Mouse (Mus musculus) stomach, embryonic 15.5 days (tissue): ENCODE measurements around the gene Slc25a1. TPM values are rescaled to one million over a fixed set of nuclear protein-coding genes. Genes with fewer than 3 reads are reported as not detected.

Experiments used
- ATAC-seq: fragments of 200-750 bp; cut with Nextera tagmentation; 2 replicates; pipeline ENCODE4 v1.8.0; 2017; ENCODE audit warnings: low read depth, moderate number of reproducible peaks, moderate TSS enrichment; ENCODE audit not compliant: insufficient read depth, low FRiP score
- H3K27ac ChIP-seq: fragments of 300-500 bp; sonication (generic); 2 replicates; pipeline ENCODE4 v1.5.1; 2015; ENCODE audit warnings: mild to moderate bottlenecking, inconsistent platforms
- H3K27me3 ChIP-seq: fragments of 300-500 bp; sonication (generic); replicated peaks from 2 replicates; pipeline ENCODE4 v1.6.1; 2015; ENCODE audit warnings: inconsistent platforms
- H3K36me3 ChIP-seq: fragments of 300-500 bp; sonication (generic); 2 replicates; pipeline ENCODE4 v1.6.1; 2015; ENCODE audit warnings: inconsistent platforms
- H3K4me1 ChIP-seq: fragments of 300-500 bp; sonication (generic); 2 replicates; pipeline ENCODE4 v1.6.1; 2015; ENCODE audit warnings: inconsistent platforms
- H3K4me2 ChIP-seq: fragments of 300-500 bp; sonication (generic); 2 replicates; pipeline ENCODE4 v1.6.1; 2015; ENCODE audit warnings: mild to moderate bottlenecking, inconsistent platforms
- H3K4me3 ChIP-seq: fragments of 300-500 bp; sonication (generic); replicated peaks from 2 replicates; pipeline ENCODE4 v1.5.1; 2015; ENCODE audit warnings: inconsistent platforms
- H3K9ac ChIP-seq: fragments of 300-500 bp; sonication (generic); 2 replicates; pipeline ENCODE4 v1.6.1; 2015; ENCODE audit warnings: inconsistent platforms
- H3K9me3 ChIP-seq: fragments of 300-500 bp; sonication (generic); 2 replicates; pipeline ENCODE4 v1.6.1; 2016; ENCODE audit warnings: inconsistent platforms
- WGBS: fragments of 180-500 bp; shearing (Covaris S2); methylation state at CpG from one replicate; pipeline ENCODE4 v1.1.7; 2015; 5-methylcytosine and 5-hydroxymethylcytosine counted together
- polyA plus RNA-seq: library from polyadenylated mRNA; unstranded; fragments of >200 nt; fragmentation: Nextera tagmentation; extraction: Ambion mirVana; gene quantifications from 2 replicates; pipeline ENCODE4 v1.2.1, GENCODE M21; 2015

The Slc25a1 gene
- polyA plus RNA-seq, 1 experiment from 2014 or later = 124 TPM

GRCm38 (mm10) chr16:17920586-17920985, 7.4 kb downstream of the Slc25a1 start:
- Histone ChIP-seq H3K4me1 (peaks cover 21% of the 10 kb centered on the region), H3K36me3 (peaks cover 2% of the 10 kb centered on the region; the same call in 1 of the 2 replicates), H3K9me3 (no peaks in the 10 kb centered on the region), H3K27ac (no peak overlapping the region), H3K27me3 (peaks cover 34% of the 10 kb centered on the region), H3K4me3 (0 out of 2 replicates have a peak overlapping the region, but pooled peaks have one; percentile 2), H3K9ac (peak overlapping the region; percentile 34; the same call in 1 of the 2 replicates), H3K4me2 (peak overlapping the region; percentile 81)
- 15% methylated on average over 20 of the region's 20 CpGs for WGBS
- ATAC-seq = no peak

DNA sequence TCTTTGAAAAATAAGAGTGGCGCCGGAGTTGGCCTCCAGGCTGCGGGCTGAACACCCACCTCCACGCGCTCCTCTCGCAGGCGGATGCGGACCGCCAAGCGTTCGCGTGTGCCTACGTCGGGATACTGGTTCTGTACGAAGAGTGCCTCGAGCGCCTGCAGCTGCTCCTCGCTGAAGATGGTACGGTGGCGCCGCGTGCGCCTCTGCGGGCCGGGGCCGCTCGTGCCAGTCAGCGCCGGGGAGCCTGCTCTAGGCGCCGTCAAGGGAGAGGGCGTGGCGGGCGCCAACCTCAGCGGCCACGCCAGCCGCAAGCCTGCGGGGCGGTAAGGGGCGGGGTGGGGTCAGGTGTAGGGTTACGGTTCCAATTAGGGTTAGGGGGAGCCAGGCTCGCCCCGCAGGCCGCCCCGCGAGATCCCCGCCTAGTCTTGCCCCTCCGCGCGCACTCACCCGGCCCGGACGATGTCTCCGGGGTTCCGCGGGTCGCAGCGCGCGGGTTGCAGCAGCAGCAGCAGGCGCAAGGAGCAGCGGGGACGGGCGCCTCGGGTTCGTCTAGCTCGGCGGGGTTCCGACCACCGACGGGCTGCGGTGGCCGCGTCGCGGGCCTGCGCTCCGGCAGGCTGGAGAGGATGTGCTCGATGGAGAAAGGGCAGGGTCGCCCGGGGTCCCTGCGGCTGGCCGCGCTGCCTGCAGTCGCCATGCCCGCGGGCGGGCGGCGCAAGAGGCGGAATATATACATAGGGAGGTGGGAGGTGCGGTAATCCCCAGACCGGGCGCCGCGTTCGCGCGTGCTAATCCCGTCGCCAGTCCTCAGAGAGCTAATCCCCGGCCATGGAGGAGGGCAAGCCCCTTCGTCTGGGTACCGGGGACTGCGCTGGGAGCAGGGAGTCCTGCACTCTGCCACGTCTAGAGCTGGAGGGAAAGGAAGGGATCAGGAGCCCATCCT, 13.4 kb downstream of the Slc25a1 start, which contains the start of gene Gsc2:
Gene Gsc2 (minus strand): TSS at position 753 of the 943 bp plus-strand sequence.
- peak within 1 kb of the TSS; percentile 41 for H3K4me3 ChIP-seq
- under 1% methylated on average over 105 of the region's 106 CpGs for WGBS
- no peak for ATAC-seq
- no peaks in the 10 kb centered on the region for H3K36me3 ChIP-seq
- no peaks in the 10 kb centered on the region for H3K9me3 ChIP-seq
- peaks cover 22% of the 10 kb centered on the region for H3K4me1 ChIP-seq
- H3K9ac ChIP-seq = no peak within 1 kb of the TSS
- H3K27ac ChIP-seq = no peak within 1 kb of the TSS
- peaks cover 63% of the 10 kb centered on the region for H3K27me3 ChIP-seq
- peak within 1 kb of the TSS; percentile 76 for H3K4me2 ChIP-seq

- Histone ChIP-seq H3K36me3 (peaks cover 30% of the 10 kb centered on the region), H3K27ac (peak within 1 kb of the TSS; percentile 68; the same call in 1 of the 2 replicates), H3K9me3 (no peaks in the 10 kb centered on the region), H3K9ac (peak within 1 kb of the TSS; percentile 51), H3K4me2 (peak within 1 kb of the TSS; percentile 83), H3K4me3 (peak within 1 kb of the TSS; percentile 71), H3K4me1 (peaks cover 22% of the 10 kb centered on the region), H3K27me3 (peaks cover 45% of the 10 kb centered on the region)
- peak; percentile 94 for ATAC-seq
- WGBS = 0% methylated on average over 35 of the region's 35 CpGs
These were observed 16.9 kb downstream of the Slc25a1 start, which contains the start of gene Ess2 for GRCm38 (mm10) chr16:17911052-17911595. Ess2 (minus strand) TSS chr16:17911348.

DNA sequence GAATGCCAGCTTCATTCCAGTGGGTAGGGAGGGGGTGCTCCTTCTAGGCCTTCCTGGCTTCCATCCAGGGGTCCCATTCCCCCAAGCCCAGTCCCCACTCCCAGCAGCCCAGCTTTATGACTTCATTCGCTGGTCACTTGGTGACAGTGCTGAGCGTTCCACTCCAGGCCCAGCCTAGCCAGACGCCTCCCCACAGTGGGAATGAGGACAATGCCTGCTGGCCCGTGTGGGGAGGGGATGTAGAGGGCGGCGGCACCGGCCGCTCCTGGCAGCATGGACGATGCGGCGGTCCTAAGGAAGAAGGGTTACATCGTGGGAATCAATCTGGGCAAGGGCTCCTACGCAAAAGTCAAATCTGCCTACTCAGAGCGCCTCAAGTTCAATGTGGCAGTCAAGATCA, 29.6 kb downstream of the Slc25a1 start, which contains the start of the genes Dgcr2 and Tssk2:
Gene Dgcr2 (minus strand): TSS at position 101 of the 400 bp plus-strand sequence.
Gene Tssk2 (plus strand): TSS at position 176 of the 400 bp plus-strand sequence.
- Histone ChIP-seq H3K9me3 (no peaks in the 10 kb centered on the region), H3K4me1 (no peaks in the 10 kb centered on the region), H3K4me3 (no peak within 1 kb of the TSS), H3K27ac (no peak within 1 kb of the TSS), H3K4me2 (no peak within 1 kb of the TSS), H3K9ac (no peak within 1 kb of the TSS), H3K27me3 (no peaks in the 10 kb centered on the region), H3K36me3 (peaks cover 42% of the 10 kb centered on the region)
- WGBS = 88% methylated on average over 14 of the region's 14 CpGs
- ATAC-seq = no peak

DNA sequence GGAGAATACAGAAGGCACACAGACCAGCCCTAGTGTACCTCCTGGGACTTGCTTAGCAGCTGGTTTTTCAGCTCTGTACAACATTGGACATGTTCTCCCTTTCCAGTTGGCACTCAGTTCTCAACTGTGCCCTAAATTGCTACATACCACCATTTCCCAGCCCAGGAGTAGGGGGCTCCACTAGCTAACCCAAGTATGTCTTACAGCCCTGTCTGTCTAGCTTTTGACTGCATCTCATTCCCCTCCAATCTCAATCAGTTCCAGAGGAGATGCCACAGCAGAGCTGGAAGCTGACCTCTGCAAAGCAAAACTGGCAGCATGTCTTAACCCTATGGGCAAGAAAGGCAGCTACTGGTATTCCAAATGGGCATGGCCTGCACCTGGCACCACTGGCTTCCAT, 31.9 kb downstream of the Slc25a1 start:
- Histone ChIP-seq H3K4me3 (no peak overlapping the region), H3K36me3 (peaks cover 19% of the 10 kb centered on the region), H3K4me1 (0 out of 2 replicates have a peak, but pooled peaks cover 6% of the 10 kb centered on the region), H3K9ac (no peak overlapping the region), H3K4me2 (no peak overlapping the region), H3K27me3 (no peaks in the 10 kb centered on the region), H3K27ac (no peak overlapping the region), H3K9me3 (no peaks in the 10 kb centered on the region)
- ATAC-seq = no peak

- WGBS = 76% methylated on average over 2 of the region's 2 CpGs
- no peak within 1 kb of the TSS for H3K27ac ChIP-seq
These were observed 34.1 kb downstream of the Slc25a1 start, which contains the start of gene Tssk1 for GRCm38 (mm10) chr16:17893923-17894322. Tssk1 (plus strand) TSS chr16:17894223.

GRCm38 (mm10) chr16:17892606-17893005, 35.4 kb downstream of the Slc25a1 start:
- Histone ChIP-seq H3K4me2 (no peak overlapping the region), H3K9me3 (no peaks in the 10 kb centered on the region), H3K4me1 (peaks cover 15% of the 10 kb centered on the region), H3K4me3 (no peak overlapping the region), H3K27me3 (no peaks in the 10 kb centered on the region), H3K9ac (no peak overlapping the region), H3K36me3 (no peaks in the 10 kb centered on the region), H3K27ac (peak overlapping the region; percentile 97; the same call in 1 of the 2 replicates)
- ATAC-seq = no peak
- WGBS = 45% methylated on average over 3 of the region's 3 CpGs

More at GRCm38 (mm10) chr16:17893923-17894322, 34.1 kb downstream of the Slc25a1 start, which contains the start of gene Tssk1:
- H3K27me3 ChIP-seq = no peaks in the 10 kb centered on the region
- no peak for ATAC-seq
- H3K4me2 ChIP-seq = no peak within 1 kb of the TSS
- H3K9me3 ChIP-seq = no peaks in the 10 kb centered on the region
- no peak within 1 kb of the TSS for H3K4me3 ChIP-seq
- peaks cover 5% of the 10 kb centered on the region; the same call in 1 of the 2 replicates for H3K36me3 ChIP-seq
- no peak within 1 kb of the TSS for H3K9ac ChIP-seq
- peaks cover 15% of the 10 kb centered on the region for H3K4me1 ChIP-seq

DNA sequence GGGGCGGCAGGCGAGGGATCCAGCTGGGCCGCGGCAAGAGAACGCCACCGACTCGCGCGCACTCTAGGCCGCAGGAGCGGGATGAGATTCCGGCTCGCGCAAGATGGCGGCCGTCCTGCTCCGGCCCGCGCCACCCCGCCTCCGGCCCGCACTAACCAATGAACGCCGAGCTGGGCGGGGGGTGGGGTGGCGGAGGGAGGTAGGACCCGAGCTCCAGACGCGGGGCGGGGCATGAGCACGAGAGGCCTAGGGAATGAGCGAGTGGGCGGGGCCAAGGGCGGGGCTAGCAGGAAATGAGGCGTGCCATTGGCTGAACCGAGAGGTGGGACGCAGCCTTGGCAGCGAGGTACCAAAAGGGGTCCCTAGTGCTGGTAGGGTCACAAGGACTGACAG, 36.5 kb downstream of the Slc25a1 start, which contains the start of gene Gm20518:
Gene Gm20518 (minus strand): TSS at position 105 of the 393 bp plus-strand sequence.
- H3K4me2 ChIP-seq = peak within 1 kb of the TSS; percentile 83
- no peaks in the 10 kb centered on the region for H3K27me3 ChIP-seq
- H3K27ac ChIP-seq = peak within 1 kb of the TSS; percentile 97
- 1% methylated on average over 38 of the region's 38 CpGs for WGBS
- peak within 1 kb of the TSS; percentile 98 for H3K9ac ChIP-seq
- H3K4me3 ChIP-seq = peak within 1 kb of the TSS; percentile 99
- H3K4me1 ChIP-seq = peaks cover 15% of the 10 kb centered on the region
- H3K36me3 ChIP-seq = no peaks in the 10 kb centered on the region
- H3K9me3 ChIP-seq = no peaks in the 10 kb centered on the region
- ATAC-seq = peak; percentile 97

DNA sequence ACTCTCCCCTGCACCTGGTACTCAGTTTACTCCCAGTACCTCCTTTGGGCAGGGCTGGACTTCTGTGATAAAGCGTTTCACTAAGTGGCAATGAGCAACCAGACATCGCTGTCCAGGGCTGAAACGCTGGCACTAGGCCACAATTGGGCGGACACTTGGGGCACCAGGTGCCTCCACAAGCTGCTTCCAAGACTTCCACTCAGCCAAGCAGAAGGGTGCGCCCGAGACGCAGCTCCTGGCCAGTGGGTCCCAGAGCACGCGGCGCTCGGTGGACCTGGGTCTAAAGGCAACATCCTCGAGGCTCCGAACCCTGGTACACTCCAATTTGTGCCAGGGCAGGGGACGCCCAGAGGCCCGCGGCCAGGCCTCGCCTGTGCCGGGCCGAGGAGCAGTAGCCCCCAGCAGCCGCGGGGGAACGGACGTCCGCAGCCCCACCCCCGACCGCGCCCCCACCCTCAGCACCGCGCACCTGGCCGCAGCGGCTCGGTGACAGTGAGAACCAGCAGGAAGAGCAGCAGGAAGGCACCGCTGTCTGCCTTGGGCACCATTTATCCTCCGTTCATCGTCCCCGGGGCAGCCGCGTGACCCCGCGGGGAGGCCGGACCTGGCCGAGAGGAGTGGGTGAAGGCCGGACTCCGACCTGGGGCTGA, 37.0 kb downstream of the Slc25a1 start:
- Histone ChIP-seq H3K4me1 (peaks cover 15% of the 10 kb centered on the region), H3K4me2 (peak overlapping the region; percentile 83), H3K36me3 (no peaks in the 10 kb centered on the region), H3K27ac (peak overlapping the region; percentile 97), H3K27me3 (no peaks in the 10 kb centered on the region), H3K4me3 (peak overlapping the region; percentile 99), H3K9ac (peak overlapping the region; percentile 98), H3K9me3 (no peaks in the 10 kb centered on the region)
- ATAC-seq = peak; percentile 64
- WGBS = under 1% methylated on average over 44 of the region's 44 CpGs

GRCm38 (mm10) chr16:17890342-17890727, 37.7 kb downstream of the Slc25a1 start:
- H3K36me3 ChIP-seq = no peaks in the 10 kb centered on the region
- H3K9ac ChIP-seq = peak overlapping the region; percentile 98; the same call in 1 of the 2 replicates
- peaks cover 15% of the 10 kb centered on the region for H3K4me1 ChIP-seq
- H3K9me3 ChIP-seq = no peaks in the 10 kb centered on the region
- peak overlapping the region; percentile 99 for H3K4me3 ChIP-seq
- peak overlapping the region; percentile 83 for H3K4me2 ChIP-seq
- H3K27me3 ChIP-seq = no peaks in the 10 kb centered on the region
- peak overlapping the region; percentile 97; the same call in 1 of the 2 replicates for H3K27ac ChIP-seq
- no peak for ATAC-seq
- 32% methylated on average over 2 of the region's 2 CpGs for WGBS

DNA sequence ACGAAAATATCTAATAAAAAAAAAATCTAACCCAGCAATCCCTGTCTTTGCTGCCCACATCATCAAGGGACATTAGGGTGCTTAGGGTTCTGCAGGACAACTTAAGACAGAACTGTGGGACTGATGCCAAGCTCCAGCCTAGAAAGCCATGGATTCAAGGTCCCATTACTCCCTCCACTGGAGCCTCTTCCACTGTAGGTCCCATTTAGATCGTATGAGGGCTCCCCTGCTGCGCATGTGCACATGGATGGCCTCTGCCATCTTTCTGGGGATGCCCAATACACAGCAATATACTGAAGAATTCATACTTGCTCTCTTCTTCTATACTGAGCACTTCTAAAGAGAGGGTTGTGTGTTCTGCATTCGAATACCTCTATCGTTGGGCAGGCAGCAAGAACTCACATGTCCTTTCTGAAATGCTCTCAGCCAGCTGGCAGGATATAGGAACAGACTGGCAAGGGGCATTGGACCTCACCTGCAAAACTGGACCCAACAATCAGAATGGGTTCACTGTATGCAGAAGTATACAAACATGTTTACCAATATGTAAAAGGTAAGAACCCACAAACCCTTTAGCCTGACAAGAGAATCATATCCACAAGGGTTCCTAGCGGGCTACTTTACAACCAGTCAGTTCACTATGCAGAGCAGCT, 38.2 kb downstream of the Slc25a1 start:
- Histone ChIP-seq H3K27ac (no peak overlapping the region), H3K9ac (no peak overlapping the region), H3K4me1 (peaks cover 15% of the 10 kb centered on the region), H3K27me3 (no peaks in the 10 kb centered on the region), H3K4me2 (peak overlapping the region; percentile 83), H3K4me3 (peak overlapping the region; percentile 99), H3K36me3 (no peaks in the 10 kb centered on the region), H3K9me3 (no peaks in the 10 kb centered on the region)
- no peak for ATAC-seq
- 80% methylated on average over 6 of the region's 6 CpGs for WGBS
